Mouse (Mus musculus) heart, adult 8-10 months (tissue): ENCODE measurements around the gene Ttf1. TPM values are rescaled to one million over a fixed set of nuclear protein-coding genes. Genes with fewer than 3 reads are reported as not detected.

Experiments used
- DNase-seq: peaks from one replicate; pipeline ENCODE4 v3.0.0; 2022; ENCODE audit warnings: low spot score
- total RNA-seq, 4 experiments: library from RNA; stranded (reverse); gene quantifications; 2 replicates each; pipeline ENCODE4 v1.2.4; 2022

The Ttf1 gene
- 1 to 10 TPM; 5.2 to 6.3 (median 6.1) TPM for total RNA-seq

DNA sequence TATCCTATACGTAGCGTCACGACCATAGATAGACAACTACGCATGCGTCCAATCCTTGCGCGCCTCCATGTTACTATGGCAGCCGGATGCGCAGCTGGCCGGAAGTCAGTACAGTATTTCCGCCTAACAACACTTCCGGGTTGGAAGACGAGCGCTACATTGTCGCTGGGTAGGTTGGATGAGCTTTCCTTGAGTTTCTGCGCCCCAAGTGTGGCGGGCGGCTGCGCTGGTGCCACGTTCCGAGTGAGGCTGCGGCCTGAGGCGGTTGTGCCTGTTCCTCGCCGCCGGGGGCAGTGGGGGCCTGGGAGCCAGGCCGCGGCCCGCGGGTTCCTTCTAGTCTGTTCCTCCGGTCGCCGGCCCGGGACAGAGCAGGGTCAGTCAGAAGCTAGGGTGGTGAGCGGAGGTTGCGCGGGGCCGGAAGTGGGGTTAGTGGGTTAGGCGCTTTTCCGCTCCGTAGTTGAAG is at the start of gene Ttf1:
Gene Ttf1 (plus strand): TSS at position 128 of the 463 bp plus-strand sequence.
- peak; percentile 91 for DNase-seq

DNA sequence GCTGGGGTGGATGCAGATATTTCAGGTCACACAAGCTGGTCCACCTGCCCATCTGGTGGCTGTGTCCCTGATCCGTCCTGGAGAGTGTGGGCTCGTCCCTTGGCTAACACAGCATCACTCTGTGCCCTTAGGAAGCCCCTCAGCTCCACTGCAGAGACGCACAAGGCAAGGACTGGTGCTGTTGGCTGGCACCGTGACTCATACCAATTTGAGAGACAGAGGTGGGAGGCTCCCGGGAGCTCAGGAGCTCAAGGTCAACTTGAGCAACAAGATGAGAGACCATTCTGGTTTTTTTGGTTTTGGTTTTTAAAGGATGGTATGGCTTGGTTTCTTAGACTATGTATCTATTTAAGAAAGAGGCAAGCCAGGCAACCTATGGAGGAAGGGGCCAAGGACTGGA is 47.5 kb upstream of the Ttf1 start:
- no peak for DNase-seq

DNA sequence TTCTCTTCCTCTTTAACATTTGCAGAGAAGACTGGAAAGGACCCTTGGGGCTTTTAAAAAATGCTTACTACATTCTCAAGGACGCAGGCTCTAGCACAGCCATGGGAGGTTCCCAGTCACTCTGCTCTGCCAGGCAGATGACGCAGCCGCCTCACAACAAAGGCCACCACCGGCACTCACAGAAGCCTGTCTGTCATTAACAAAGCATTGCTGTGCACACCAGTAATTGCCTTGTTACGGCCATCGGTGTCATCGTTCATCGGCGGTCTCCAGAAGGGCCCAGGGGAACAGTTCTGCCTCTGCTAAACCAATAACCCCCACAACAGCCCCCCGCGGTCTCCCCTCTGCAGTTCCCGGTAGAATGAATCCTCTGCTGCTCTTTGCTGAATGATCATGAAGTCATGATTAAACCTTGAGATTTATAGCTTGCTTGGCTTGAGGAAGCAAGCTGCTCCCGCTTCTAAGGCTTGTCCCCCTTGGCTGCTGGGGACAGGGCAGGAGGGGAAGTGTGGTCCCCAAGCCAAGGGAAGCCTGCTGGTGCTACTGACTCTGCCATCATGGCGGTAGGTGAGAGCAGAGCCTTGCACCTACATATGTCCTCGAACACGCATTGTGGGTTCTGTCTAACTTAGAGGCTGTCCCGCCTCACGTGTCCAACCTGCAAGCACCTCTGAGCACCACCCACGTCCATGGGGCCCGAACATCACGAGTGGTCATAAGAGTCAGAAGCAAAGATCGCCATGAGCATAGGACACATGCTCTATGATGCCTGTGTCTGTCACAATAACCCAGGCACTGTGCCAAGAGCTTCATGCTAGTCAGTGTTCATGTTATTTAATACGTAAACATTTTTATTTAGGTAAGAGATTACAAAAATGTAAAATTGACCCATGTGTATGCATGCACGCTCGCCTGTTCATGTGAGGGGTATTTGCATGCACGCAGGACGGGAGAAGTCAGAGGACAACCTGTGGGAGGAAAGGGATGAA is 43.2 kb upstream of the Ttf1 start:
- no peak for DNase-seq

DNA sequence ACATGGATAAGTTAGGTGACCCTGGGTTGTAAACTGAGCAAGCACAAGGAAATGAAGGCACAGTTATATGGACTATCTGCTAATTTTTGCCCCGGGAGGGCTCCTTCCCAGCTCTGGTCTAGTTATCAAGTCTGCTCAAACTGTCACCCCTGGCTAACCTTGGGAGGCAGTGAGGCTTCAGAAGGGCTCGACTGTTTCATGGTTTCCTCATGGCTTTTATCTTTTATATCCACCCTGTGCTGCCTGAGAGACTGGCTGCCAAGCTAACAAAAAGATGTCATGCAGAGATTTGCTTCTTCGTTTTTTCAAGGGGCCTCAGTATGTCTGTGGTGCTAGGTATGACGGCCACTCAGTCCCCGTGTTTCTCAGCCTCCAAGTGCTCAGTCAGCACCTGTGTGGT is 41.4 kb upstream of the Ttf1 start:
- DNase-seq, result no peak

DNA sequence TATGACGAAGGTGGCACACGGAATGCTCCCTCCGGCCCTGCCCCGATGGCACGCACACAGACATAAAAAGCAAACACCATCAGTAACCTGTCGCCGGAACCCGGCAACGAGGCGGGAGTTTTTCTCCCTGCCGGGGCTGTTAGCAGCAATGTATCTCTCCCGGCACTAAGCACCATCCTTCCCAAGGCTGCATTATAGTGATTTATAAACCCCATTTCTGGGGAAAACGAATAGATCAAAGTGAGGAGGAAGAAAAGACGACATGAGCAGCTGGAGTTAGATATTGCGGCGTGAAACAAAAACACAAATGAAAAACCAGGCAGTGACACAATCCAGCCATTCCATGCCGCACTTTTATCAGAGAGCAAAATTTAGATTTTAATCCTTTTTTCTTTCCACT is 39.0 kb upstream of the Ttf1 start:
- DNase-seq, result no peak

DNA sequence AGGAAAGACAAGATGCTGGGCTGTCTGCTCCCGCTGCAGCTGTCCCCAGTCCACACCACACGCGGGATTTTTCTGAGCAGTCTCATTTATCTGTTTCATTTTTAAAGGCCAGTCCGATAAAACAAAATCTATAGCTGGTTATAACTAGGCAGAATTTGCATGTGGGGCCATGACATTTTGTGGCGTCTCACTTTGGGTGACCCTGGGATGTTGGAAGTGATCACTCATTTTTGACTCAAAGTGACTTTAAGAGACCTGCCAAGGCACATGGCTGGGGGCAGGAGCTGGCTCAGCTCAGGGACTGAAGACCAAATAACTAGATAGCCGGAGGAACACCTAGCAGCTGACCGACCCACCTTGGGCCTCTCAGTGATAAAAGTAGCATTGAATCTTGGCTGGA is 37.1 kb upstream of the Ttf1 start:
- DNase-seq, result no peak

DNA sequence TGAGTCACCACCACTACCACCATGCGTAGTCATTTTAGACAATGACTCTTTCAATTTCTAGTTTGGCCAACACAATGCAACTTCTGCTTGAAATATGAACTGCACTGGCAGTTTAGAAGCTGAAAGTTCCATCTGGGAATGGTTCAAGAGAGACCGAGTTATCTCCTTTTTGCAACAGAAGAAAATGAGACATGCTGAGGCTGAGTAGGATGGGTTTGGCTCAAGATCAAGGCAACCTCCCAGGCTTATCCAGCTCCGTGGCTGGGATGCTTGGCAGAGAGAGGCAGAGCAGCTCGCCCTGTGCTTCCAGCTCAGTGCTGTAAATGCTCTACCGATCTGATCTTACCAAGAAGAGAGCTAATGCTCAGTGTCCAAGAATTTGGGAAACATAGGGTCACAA is 34.8 kb upstream of the Ttf1 start:
- no peak for DNase-seq

DNA sequence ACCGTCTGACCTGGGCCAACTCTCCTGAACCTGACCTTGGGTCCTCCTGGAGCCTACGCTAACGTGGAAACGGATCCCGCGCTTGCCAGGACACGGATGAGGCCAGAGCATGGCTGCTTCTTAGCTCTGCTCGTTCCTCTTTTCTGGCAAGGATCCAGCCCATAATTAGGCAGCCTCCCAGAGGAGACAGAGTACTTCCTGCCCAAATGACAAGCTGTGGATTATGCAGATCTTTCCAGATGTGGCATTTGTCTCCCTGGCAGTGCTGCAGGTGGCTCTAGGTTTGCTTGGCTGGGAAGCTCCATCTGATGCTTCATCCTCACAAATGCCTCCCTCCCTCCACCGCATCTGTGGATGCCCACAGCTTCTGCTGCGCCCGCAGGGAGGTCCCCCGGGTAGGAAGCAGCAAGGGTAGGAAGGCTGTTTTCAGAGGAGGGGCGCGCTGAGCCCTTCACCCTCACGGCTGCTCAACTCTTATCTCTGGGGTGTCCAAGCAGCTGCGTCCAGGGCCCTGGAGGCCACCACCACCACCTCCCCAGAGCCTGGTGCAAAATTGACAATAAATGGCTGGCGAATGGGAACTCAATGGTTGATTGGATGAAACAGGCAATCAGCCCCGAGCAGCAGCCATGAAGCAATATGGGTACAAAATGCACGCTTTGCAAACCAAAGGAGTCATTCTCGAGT is 29.9 kb upstream of the Ttf1 start:
- peak; percentile 33 for DNase-seq

DNA sequence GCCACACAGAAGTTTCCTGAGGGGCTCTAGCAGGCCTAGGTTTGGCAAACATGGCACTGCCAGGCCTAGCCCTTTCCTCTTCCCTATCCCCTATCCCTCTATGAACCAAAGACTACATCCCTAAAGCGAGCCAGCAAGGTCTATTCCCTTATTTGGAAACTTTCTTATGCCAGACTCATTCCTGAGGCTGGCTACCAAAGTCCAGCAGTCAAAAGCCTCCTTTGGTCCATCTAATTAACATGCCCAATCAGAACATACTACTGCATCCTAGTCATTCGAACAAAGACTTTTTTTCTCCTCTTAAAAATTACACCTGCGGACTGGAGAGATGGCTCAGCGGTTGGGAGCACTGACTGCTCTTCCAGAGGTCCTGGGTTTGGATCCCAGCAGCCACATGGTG is 28.1 kb upstream of the Ttf1 start:
- no peak for DNase-seq

DNA sequence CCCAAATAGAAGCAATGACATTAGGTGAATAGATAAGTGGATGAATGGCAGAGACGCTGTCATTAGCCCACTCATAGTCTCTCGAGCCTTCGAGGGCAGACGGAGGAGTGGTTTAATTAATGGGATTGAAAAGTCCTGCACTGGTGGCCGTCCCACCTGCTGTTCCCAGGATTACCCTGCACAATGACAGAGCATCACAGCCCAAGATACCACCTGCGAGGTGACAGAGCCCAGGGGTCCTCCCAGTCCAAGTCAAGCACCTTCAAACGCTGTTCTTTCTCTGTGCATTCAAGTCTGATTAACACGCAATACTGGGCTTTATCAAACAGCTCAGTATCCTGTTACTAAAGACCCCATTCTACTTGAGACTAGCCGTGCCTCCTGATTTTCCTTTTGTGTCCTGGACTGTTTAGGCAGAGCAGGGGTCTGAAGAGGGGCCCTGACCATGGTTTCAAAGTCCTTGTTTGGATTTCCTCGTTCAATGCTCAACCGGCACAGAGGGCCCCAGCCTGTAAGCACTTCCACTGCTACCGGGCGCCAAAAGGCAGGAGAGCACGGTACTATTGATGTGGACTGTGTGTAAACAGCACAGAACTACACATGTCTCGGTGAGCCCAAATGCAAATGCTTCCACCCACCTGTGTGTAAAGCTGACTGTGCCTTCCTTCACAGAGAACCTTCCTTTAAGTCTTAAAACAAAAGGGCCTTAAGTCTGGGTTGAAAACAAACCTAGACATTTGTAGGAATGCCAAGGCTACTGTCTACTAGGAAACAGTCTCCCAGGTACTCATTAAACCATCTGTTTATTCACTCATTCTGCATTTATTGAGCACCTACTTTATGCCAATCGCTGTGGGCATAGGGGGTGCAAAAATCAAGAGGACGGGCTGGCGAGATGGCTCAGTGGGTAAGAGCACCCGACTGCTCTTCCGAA is 25.3 kb upstream of the Ttf1 start:
- DNase-seq, result no peak

DNA sequence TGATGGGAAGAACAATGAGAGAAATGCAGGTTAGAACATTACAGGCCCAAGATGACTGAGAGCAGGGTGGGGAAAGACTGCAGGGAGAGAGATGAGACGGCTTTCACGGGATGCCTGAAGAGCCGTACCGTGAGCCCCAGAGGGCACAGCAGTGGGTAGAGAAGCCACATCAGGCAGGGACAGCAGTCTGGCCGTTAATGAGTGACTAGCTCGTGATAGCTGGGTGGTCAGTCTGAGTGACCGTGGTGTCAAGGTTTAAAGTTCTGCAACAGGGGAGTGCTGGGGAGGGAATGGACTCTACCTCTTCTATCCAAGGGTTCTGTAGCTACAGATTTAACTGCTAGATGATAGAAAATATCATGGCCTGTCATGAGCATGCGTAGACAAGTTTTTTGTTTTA is 24.4 kb upstream of the Ttf1 start:
- no peak for DNase-seq

DNA sequence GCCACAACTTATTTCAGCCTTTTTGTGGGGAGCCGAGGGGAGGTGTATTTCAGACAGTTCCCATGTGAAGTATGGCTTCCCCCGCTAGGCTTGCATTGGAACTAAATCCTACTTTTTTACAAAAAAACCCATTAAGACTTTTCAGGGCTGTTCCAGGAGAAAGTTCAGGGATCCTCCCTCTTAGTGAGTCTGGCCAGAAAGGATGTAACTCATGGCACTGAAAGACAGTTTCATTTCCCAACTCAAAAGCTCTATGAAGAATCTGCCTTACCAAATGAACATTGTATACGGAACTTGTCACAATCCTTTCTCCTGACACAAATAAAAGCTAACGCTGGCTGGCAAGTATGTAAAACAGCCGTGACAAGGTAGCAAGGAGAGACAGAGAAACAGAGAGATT is 20.3 kb upstream of the Ttf1 start:
- no peak for DNase-seq

DNA sequence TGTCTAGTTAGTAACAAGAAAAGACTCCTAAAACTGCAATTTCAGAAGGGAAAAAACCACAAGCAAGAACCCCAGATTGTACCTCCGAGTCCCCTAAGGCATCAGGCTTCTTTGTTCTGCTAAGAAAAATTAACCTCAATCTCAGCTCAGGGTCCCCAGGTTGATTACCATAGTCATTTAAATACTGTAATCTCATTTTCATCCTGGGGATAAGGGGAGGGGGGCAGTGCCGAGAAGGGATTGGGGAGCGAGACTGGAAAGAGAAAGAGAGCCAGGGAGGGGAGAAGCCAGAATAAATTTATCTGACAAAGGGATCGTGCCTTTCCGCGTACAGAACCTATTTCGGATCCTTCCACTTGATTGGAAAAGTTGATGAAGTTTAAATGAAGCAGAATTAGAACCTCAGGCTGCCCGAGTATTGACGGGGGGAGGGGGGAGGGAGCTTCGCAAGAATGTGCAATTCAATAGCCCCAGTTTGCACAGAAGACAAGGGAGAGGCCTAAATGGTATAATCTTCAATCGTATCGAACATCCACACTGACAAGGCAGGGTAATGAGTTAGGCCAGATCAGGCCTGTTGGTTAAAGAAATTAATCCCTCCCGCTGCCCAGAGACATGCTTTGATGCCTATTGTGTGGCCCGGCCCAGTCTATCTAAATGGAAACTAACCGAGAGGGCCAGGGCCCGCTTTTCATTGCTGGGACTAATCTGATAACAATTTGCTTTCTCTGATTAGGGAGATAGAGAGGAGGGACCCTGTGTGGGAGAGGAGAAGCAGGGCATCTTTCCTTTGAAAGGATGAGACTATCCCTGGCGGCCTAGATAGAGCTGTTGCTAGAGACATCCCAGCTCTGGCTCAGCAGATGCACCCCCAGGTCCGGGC is 19.2 kb upstream of the Ttf1 start:
- DNase-seq, result no peak

DNA sequence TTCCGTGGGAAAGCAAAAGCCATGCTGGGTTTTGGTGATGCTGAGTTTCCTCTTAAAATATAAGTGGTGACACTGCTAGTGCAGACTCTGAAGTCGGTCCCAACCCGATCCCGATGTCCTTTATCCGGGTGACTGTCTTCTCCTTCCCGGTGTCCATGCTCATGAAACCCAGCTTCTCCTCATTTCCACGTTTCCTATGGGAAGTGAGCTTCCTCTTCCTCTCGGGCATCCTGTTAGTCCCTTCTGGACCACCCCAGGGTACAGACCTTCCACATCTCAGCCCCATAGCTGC is 18.6 kb upstream of the Ttf1 start:
- DNase-seq, result no peak

DNA sequence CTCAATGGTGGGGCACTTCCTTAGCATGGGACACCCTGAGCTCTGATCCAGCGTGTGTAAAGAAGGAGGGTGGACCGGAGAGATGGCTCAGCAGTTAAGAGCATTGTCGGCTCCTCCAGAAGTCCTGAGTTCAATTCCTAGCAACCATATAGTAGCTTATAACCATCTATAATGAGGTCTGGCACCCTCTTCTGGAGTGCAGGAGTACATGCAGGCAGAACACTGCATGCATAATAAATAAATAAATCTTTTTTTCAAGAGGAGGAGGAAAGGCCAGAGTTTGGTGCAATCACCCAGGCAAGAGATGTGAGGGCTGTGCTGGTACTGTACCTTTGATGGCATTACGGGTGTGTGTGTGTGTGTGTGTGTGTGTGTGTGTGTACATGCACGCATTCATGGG is 17.9 kb upstream of the Ttf1 start:
- no peak for DNase-seq

DNA sequence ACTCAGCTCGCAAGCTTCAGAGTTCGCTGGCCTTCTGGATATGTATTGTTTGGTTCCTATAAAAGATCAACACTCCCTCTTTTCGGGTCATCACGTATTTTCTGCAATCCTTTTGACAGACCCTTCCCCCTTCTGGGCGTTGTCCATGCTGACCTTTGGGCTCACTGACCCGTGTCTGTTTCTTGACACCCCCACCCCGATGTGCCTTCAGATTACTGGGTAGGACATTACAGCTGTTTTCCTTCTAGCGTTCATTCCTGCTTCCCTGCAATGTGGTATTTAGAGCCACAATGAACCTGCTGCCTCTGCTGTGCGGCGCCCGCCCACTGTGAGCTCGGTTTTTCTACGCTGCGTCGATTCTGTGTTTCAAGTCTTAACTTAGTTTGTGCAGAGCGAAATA is 13.9 kb upstream of the Ttf1 start:
- no peak for DNase-seq

DNA sequence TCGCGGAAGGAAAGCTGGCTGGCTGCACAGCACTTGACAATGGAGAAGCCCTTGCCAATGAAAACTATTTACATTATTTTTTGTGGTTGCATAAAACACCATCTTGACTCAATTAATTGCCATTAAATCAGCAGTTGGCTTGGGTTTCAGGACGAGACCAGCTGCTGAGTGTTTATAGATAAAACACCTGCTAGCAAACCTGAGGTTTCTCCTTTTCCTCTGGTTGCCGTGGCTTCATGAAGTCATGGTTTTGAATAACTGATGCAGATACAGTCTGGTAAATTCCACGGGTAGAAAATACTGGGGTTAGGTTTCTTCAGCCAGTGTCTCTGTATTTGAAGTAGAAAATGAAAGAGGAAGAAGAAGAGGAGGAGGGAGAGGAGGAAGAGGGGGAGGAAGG is 8.1 kb upstream of the Ttf1 start:
- DNase-seq, result no peak

DNA sequence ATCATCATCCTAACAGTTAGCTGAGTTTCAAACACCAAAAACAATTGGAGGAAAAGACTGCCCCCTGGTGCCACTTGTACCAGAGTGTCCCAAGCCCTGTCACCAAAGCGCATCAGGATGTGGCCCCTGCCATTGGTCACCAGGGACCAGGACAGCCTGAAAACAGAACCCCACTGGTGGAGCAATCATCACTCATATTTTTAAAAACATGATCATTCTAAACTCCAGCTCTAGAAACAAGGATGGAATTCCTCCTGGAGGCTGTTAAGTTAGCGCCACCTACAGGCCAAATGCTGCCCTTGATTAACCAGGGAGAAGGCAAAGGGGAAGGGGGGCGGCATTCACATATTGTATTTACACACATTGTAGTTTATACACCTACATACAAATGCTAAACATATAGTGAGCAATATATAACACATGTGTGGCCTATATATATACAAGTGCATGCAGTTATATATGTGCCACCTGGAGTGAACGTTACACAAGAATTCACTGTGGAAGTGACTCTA is 7.1 kb upstream of the Ttf1 start:
- peak; percentile 40 for DNase-seq

DNA sequence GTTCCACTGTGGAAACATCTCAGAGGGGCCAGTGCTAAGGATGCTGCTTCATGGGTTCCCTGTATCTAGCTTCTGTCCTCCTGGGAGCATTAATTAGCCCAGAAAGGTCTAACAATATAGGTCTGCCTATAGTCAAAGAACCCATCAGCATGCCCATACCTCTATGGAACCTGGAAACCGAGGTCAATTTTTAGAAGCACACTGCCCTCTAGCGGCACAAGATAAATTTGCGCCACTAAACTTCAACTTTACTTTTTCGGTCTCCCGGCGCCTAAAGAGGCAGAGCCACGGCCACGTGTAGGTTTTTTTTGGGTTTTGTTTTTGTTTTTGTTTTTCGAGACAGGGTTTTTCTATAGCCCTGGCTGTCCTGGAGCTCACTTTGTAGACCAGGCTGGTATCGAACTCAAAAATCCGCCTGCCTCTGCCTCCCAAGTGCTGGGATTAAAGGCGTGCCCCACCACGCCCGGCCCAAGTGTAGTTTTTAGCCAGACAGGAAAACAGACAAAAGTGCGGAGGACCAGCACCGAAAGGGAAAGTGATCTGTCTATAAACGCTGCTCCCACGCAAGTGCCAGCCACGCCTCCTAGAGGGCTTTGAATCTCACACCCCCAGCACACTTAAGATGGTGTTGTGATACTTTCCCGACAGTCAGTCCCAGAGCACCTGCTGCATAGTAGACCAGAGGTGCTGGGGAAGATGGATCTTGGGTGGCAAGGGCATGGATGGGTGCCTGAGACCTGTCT is 6.1 kb upstream of the Ttf1 start:
- peak; percentile 59 for DNase-seq

DNA sequence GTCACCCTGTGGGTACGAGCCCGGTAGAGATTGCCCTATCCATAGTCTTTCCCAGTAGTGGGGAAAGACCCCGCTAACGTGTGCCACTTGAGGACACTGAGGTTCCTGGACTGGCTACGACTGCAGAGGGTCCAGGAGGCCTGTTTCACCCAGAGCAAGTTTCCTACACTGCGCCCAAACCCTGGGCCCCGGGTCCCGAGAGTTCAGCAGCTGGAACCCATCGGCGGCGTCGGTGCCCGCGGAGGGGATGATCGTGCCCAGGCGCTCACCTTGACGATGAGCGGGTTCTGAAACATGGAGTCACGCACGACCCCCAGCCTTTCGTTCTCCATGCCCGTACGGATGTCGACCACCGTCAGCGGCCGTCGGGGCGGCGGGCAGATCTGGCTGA is 5.5 kb upstream of the Ttf1 start:
- DNase-seq, result no peak
